Mouse (Mus musculus): ENCODE data around the gene Gas2l3. TPM values are rescaled to one million over a fixed set of nuclear protein-coding genes. Genes with fewer than 3 reads are reported as not detected.
A peak's percentile ranks its signal among the peaks of the same experiment; 100 is the strongest.

The Gas2l3 gene
- polyA plus RNA-seq, 1 experiment from 2014 or later, result 7.0 TPM

GRCm38 (mm10) chr10:89383462-89383861 is 60.3 kb downstream of the Gas2l3 start:
- Histone ChIP-seq H3K27ac (no peak overlapping the region), H3K4me3 (no peak overlapping the region), H3K9me3 (no peaks in the 10 kb centered on the region), H3K27me3 (replicated peaks) (no peaks in the 10 kb centered on the region), H3K4me2 (replicated peaks) (no peak overlapping the region), H3K36me3 (no peaks in the 10 kb centered on the region), H3K9ac (no peak overlapping the region), H3K4me1 (no peaks in the 10 kb centered on the region)
- peak; percentile 79; the same call in 1 of the 2 replicates for ATAC-seq (ENCODE audit: low FRiP score, low read depth)
- WGBS, result 8% methylated on average over 5 of the region's 5 CpGs

GRCm38 (mm10) chr10:89377750-89378149 is 66.0 kb downstream of the Gas2l3 start:
- no peak overlapping the region for H3K9ac ChIP-seq
- no peak overlapping the region for H3K4me3 ChIP-seq
- no peaks in the 10 kb centered on the region for H3K4me1 ChIP-seq
- H3K4me2 ChIP-seq (replicated peaks), result no peak overlapping the region
- 76% methylated on average over 4 of the region's 4 CpGs for WGBS
- H3K27ac ChIP-seq, result no peak overlapping the region
- H3K9me3 ChIP-seq, result no peaks in the 10 kb centered on the region
- no peaks in the 10 kb centered on the region for H3K36me3 ChIP-seq
- no peak for ATAC-seq (ENCODE audit: low FRiP score, low read depth)
- no peaks in the 10 kb centered on the region for H3K27me3 ChIP-seq (replicated peaks)

- Histone ChIP-seq H3K4me2 (replicated peaks) (no peak overlapping the region), H3K27me3 (replicated peaks) (no peaks in the 10 kb centered on the region), H3K36me3 (no peaks in the 10 kb centered on the region), H3K4me1 (no peaks in the 10 kb centered on the region), H3K4me3 (no peak overlapping the region), H3K9me3 (no peaks in the 10 kb centered on the region), H3K27ac (no peak overlapping the region), H3K9ac (no peak overlapping the region)
- no peak for ATAC-seq (ENCODE audit: low FRiP score, low read depth)
- WGBS, result 39% methylated on average over 1 of the region's 1 CpGs
These were observed 73.7 kb downstream of the Gas2l3 start for GRCm38 (mm10) chr10:89370051-89370450.

- no peak overlapping the region for H3K4me2 ChIP-seq (replicated peaks)
- H3K4me1 ChIP-seq, result no peaks in the 10 kb centered on the region
- H3K27me3 ChIP-seq (replicated peaks), result no peaks in the 10 kb centered on the region
- H3K4me3 ChIP-seq, result no peak overlapping the region
- H3K9ac ChIP-seq, result no peak overlapping the region
- H3K36me3 ChIP-seq, result no peaks in the 10 kb centered on the region
- H3K27ac ChIP-seq, result no peak overlapping the region
- 74% methylated on average over 3 of the region's 3 CpGs for WGBS
- ATAC-seq (ENCODE audit: low FRiP score, low read depth), result no peak
- no peaks in the 10 kb centered on the region for H3K9me3 ChIP-seq
These were observed 84.8 kb downstream of the Gas2l3 start for GRCm38 (mm10) chr10:89358933-89359332.

Other genes with a start within 250 kb of the Gas2l3 start
- gene Ano4, start 99.2 kb downstream of the Gas2l3 start, polyA plus RNA-seq (2016; fragmentation: Nextera tagmentation; extraction: Ambion mirVana), result 3.1 and 4.4 TPM in 2 replicates
- gene Nr1h4, start 89.6 kb upstream of the Gas2l3 start, polyA plus RNA-seq (2016; fragmentation: Nextera tagmentation; extraction: Ambion mirVana), result not detected in 2 replicates
- 0.20 and 0.27 TPM in 2 replicates for gene Slc17a8, start 177.3 kb upstream of the Gas2l3 start, polyA plus RNA-seq (2016; fragmentation: Nextera tagmentation; extraction: Ambion mirVana)
- gene Scyl2, start 242.3 kb upstream of the Gas2l3 start, polyA plus RNA-seq (2016; fragmentation: Nextera tagmentation; extraction: Ambion mirVana), result 11.1 and 11.3 TPM in 2 replicates